Mouse (Mus musculus) heart, embryonic 13.5 days (tissue): ENCODE results near the gene Tmem109. TPM values are rescaled to one million over a fixed set of nuclear protein-coding genes. Genes with fewer than 3 reads are reported as not detected.

Source experiments
- ATAC-seq: fragments of 200-750 bp; cut with Nextera tagmentation; 2 replicates; pipeline ENCODE4 v1.8.0; 2017; ENCODE audit warnings: moderate TSS enrichment; ENCODE audit not compliant: insufficient number of reproducible peaks, low FRiP score, low TSS enrichment; ENCODE audit errors: extremely low read depth
- H3K27ac ChIP-seq: fragments of 300-500 bp; sonication (generic); replicated peaks from 2 replicates; pipeline ENCODE4 v1.5.1; 2015; ENCODE audit warnings: moderate library complexity, mild to moderate bottlenecking, inconsistent platforms
- H3K27me3 ChIP-seq: fragments of 300-500 bp; sonication (generic); replicated peaks from 2 replicates; pipeline ENCODE4 v1.6.1; 2015; ENCODE audit warnings: mild to moderate bottlenecking, inconsistent platforms
- H3K36me3 ChIP-seq: fragments of 300-500 bp; sonication (generic); 2 replicates; pipeline ENCODE4 v1.6.1; 2015; ENCODE audit warnings: mild to moderate bottlenecking, inconsistent platforms
- H3K4me1 ChIP-seq: fragments of 300-500 bp; sonication (generic); 2 replicates; pipeline ENCODE4 v1.6.1; 2015; ENCODE audit warnings: inconsistent platforms
- H3K4me2 ChIP-seq: fragments of 300-500 bp; sonication (generic); 2 replicates; pipeline ENCODE4 v1.6.1; 2015; ENCODE audit warnings: inconsistent platforms, mild to moderate bottlenecking, moderate library complexity
- H3K4me3 ChIP-seq: fragments of 300-500 bp; sonication (generic); 2 replicates; pipeline ENCODE4 v1.5.1; 2015; ENCODE audit warnings: moderate library complexity, mild to moderate bottlenecking, inconsistent platforms
- H3K9ac ChIP-seq: fragments of 300-500 bp; sonication (generic); 2 replicates; pipeline ENCODE4 v1.6.1; 2015; ENCODE audit warnings: inconsistent platforms, mild to moderate bottlenecking, moderate library complexity
- H3K9me3 ChIP-seq: fragments of 300-500 bp; sonication (generic); 2 replicates; pipeline ENCODE4 v1.6.1; 2016; ENCODE audit warnings: inconsistent platforms
- WGBS: fragments of 180-500 bp; shearing (Covaris S2); methylation state at CpG from one replicate; pipeline ENCODE4 v1.1.7; 2015; ENCODE audit warnings: mixed read lengths; 5-methylcytosine and 5-hydroxymethylcytosine counted together
- polyA plus RNA-seq: library from polyadenylated mRNA; unstranded; fragments of >200 nt; fragmentation: Nextera tagmentation; extraction: Ambion mirVana; gene quantifications from 2 replicates; pipeline ENCODE4 v1.2.1, GENCODE M21; 2015

The Tmem109 gene
- polyA plus RNA-seq, 1 experiment from 2014 or later: 84.7 TPM

DNA sequence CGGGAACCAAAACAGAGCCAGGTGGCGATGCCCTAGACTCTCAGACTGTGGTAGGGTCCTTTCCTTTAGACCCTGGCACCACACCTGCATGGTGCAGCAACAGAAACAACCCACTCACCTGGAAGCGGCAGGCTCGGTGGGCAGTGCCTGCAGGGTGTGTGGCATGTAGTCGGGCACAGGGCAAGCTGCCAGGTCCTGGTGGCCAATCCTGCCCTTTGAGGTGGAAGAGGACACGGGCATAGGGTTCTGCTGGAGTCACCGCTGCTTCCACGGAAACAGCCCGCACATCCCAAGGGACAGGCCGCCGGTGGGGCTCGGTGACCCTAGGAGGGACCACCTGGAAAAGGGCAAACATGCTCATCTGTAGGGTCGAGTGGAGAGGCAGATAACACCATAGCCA is 15.4 kb downstream of the Tmem109 start:
- Histone ChIP-seq H3K4me3 (no peak overlapping the region), H3K9me3 (no peaks in the 10 kb centered on the region), H3K27ac (no peak overlapping the region), H3K4me1 (peaks cover 24% of the 10 kb centered on the region), H3K9ac (no peak overlapping the region), H3K4me2 (no peak overlapping the region), H3K27me3 (no peaks in the 10 kb centered on the region), H3K36me3 (peaks cover 62% of the 10 kb centered on the region)
- no peak for ATAC-seq
- WGBS: 88% methylated on average over 13 of the region's 13 CpGs

DNA sequence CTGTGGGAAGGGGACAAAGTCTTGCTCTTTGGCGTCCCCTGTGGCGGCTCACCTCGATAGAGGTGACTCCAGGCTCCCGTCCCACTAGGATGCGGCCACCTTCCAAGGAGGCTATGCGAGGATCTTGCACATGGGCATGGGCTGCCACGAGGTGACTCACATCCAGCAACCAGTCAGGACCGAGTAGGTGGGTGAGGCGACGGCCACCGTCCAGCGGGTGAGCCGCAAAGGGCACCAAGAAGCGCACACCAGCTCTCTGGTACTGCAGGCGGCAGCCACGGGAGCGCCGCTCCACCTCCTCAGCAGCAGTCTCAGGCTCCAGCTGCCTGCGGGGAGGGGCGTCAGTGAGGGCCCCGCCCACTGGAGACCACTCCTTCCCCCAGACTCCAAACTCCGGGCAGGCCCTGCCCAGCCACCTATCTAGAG is 21.7 kb downstream of the Tmem109 start:
- Histone ChIP-seq H3K27ac (no peak overlapping the region), H3K36me3 (peaks cover 87% of the 10 kb centered on the region)

DNA sequence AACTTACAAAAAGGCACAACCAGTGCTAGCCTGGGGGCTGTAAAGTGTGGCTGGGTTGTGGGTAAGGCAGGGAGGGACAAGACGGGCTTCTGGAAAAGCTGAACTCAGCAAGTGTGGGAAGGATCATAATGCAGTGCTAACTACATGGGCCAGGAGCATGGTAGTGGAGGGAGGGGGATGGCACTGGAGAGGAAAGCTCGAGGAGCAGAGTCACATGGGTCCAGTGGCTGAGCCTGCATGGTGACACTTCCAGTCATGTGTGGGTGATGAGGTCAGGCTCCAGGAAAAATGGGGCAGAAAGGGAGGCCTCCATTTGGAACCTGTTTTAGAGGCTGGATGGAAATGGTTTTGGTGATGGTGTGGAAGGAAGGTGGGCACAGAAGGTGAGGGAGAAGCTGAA is 25.3 kb downstream of the Tmem109 start:
- H3K4me1 ChIP-seq: no peaks in the 10 kb centered on the region
- H3K9ac ChIP-seq: no peak overlapping the region
- H3K27ac ChIP-seq: no peak overlapping the region
- H3K4me2 ChIP-seq: no peak overlapping the region
- no peaks in the 10 kb centered on the region for H3K9me3 ChIP-seq
- no peak overlapping the region for H3K4me3 ChIP-seq
- H3K36me3 ChIP-seq: peaks cover 52% of the 10 kb centered on the region
- H3K27me3 ChIP-seq: no peaks in the 10 kb centered on the region
- WGBS: 42% methylated on average over 2 of the region's 2 CpGs
- peak; percentile 20; the same call in 1 of the 2 replicates for ATAC-seq

More for the DNA sequence above, 21.7 kb downstream of the Tmem109 start:
- ATAC-seq: no peak
- peak overlapping the region; percentile 28; the same call in 1 of the 2 replicates for H3K9ac ChIP-seq
- H3K27me3 ChIP-seq: no peaks in the 10 kb centered on the region
- no peaks in the 10 kb centered on the region for H3K9me3 ChIP-seq
- no peak overlapping the region for H3K4me3 ChIP-seq
- no peak overlapping the region for H3K4me2 ChIP-seq
- WGBS: 36% methylated on average over 22 of the region's 22 CpGs
- H3K4me1 ChIP-seq: no peaks in the 10 kb centered on the region

DNA sequence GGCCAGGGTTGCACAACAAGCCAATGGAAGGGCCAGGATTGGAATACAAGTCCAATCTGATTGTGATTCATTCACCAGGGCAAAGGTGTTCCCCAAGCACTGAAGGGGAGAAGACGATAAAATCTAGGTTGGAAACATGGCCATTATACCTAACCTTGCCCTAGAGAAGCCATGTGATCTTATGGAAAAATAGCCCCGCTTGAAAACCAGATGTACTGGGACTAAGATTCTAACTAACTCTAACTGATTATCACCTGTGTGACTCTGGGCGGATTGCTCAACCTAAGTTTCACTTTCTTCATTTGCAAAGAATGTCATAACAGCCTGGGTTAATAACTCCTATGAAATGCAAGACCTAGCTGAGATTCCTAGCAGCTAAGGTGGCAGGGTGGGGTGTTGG is 26.4 kb downstream of the Tmem109 start:
- 77% methylated on average over 3 of the region's 3 CpGs for WGBS

DNA sequence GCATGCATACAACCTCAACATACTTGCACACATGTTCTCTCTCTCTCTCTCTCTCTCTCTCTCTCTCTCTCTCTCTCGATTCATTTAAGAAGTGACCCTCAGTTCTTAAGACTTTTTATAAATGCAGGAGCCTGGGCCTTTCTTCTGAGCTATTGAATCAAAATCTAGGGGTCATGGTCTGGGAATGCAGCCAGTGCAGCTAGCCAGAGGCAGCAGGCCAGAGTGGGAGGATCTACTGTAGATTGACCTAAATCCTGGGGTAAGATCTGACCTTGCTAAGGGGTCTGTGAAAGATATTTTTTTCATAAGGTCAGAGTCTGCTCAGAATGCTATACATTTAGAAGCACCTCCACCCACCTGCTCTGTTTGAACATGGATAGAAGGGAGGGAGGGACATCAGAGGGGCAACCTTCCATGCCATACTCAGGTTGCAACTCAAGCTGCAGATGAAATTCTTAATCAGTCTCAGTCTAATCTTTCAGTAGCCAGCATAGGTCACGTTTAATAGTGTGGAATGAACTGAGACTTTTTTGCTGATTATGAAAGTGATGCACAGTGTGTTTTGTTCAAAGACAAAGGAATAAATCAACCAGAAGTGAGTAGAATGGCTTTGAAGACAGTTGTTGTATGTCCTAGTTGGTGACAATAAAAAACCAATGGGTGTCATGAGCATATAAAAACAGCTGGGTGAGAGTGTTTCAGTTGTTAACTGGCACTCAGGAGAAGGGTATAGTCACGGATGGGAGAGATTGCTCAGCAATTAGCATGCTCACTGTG is 34.3 kb downstream of the Tmem109 start:
- no peaks in the 10 kb centered on the region for H3K36me3 ChIP-seq
- no peak for ATAC-seq
- 38% methylated on average over 3 of the region's 3 CpGs for WGBS
- H3K4me2 ChIP-seq: no peak overlapping the region
- peaks cover 11% of the 10 kb centered on the region; the same call in 1 of the 2 replicates for H3K27me3 ChIP-seq
- H3K4me3 ChIP-seq: no peak overlapping the region
- no peaks in the 10 kb centered on the region for H3K9me3 ChIP-seq
- no peak overlapping the region; the same call in 1 of the 2 replicates for H3K9ac ChIP-seq
- H3K4me1 ChIP-seq: peaks cover 12% of the 10 kb centered on the region
- no peak overlapping the region for H3K27ac ChIP-seq

More for the DNA sequence above, 26.4 kb downstream of the Tmem109 start:
- no peaks in the 10 kb centered on the region for H3K4me1 ChIP-seq
- no peak overlapping the region for H3K9ac ChIP-seq
- no peaks in the 10 kb centered on the region for H3K27me3 ChIP-seq
- no peak for ATAC-seq
- H3K4me2 ChIP-seq: no peak overlapping the region
- peaks cover 41% of the 10 kb centered on the region for H3K36me3 ChIP-seq
- no peak overlapping the region for H3K27ac ChIP-seq
- H3K4me3 ChIP-seq: no peak overlapping the region
- H3K9me3 ChIP-seq: no peaks in the 10 kb centered on the region

DNA sequence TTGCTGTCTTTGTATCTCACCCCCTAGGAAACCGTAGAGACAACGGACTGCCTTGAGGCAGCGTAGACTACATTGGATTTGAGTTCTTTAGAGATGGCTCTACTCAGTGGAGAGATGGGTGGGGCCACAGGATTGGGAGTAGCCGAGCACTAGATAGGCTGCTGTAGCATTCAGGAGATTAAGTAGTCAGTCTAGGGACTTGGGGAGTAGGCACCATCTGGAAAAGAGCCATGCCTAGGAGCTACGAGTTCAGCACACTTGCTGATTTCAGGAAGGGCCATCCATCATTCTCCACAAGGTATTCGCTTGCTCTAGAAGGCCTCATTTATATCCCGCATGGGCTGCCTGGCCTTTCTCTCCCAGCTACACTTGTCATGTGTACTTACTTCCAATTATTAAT is 35.7 kb downstream of the Tmem109 start:
- Histone ChIP-seq H3K27me3 (peaks cover 11% of the 10 kb centered on the region; the same call in 1 of the 2 replicates), H3K9ac (no peak overlapping the region), H3K4me1 (peaks cover 16% of the 10 kb centered on the region), H3K4me2 (no peak overlapping the region), H3K4me3 (no peak overlapping the region), H3K36me3 (no peaks in the 10 kb centered on the region), H3K27ac (no peak overlapping the region), H3K9me3 (no peaks in the 10 kb centered on the region)
- WGBS: 64% methylated on average over 7 of the region's 7 CpGs
- no peak for ATAC-seq

DNA sequence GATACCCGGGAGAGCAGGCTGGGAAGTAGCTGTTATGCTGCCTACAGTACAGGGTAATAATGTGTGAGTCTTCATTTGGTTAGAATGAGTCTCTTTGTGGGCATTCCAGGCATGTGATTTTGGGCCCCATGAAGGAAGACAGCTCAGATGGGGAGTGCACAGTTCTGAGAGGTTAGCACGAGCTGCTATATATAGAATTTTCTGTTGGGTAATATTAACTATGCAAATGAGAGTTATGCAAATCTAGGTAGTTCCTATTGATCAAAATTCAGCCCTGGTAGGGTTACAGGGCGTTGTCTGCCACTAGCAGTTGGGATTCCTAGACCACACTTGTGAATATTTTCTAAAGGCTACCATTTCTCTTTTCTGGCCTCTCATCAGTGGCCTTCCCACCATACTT is 36.3 kb downstream of the Tmem109 start:
- Histone ChIP-seq H3K9ac (no peak overlapping the region), H3K36me3 (no peaks in the 10 kb centered on the region), H3K4me1 (peaks cover 16% of the 10 kb centered on the region), H3K4me2 (no peak overlapping the region), H3K4me3 (no peak overlapping the region), H3K9me3 (no peaks in the 10 kb centered on the region), H3K27me3 (peaks cover 11% of the 10 kb centered on the region; the same call in 1 of the 2 replicates), H3K27ac (no peak overlapping the region)
- WGBS: 73% methylated on average over 3 of the region's 3 CpGs
- ATAC-seq: no peak

DNA sequence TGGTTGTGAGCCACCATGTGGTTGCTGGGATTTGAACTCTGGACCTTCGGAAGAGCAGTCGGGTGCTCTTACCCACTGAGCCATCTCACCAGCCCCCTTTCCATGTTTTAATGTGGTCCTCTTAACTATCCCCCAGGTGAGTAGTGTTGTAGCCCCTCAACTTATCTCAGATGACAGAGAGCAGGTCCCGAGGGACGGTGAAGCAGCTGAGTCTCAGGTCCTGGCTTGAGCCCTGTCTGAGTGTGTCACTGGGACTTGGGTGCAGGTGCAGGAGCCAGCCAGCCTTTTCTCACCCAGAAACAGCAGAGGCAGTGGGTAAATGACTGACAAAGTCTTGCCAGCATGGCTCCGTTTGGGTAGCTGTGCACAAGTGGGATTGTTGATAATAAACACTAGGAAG is 37.6 kb downstream of the Tmem109 start:
- H3K27me3 ChIP-seq: peaks cover 11% of the 10 kb centered on the region; the same call in 1 of the 2 replicates
- H3K4me3 ChIP-seq: no peak overlapping the region
- peaks cover 16% of the 10 kb centered on the region for H3K4me1 ChIP-seq
- no peaks in the 10 kb centered on the region for H3K36me3 ChIP-seq
- no peak overlapping the region for H3K9ac ChIP-seq
- no peak for ATAC-seq
- H3K9me3 ChIP-seq: no peaks in the 10 kb centered on the region
- 76% methylated on average over 5 of the region's 5 CpGs for WGBS
- no peak overlapping the region for H3K27ac ChIP-seq
- no peak overlapping the region for H3K4me2 ChIP-seq

DNA sequence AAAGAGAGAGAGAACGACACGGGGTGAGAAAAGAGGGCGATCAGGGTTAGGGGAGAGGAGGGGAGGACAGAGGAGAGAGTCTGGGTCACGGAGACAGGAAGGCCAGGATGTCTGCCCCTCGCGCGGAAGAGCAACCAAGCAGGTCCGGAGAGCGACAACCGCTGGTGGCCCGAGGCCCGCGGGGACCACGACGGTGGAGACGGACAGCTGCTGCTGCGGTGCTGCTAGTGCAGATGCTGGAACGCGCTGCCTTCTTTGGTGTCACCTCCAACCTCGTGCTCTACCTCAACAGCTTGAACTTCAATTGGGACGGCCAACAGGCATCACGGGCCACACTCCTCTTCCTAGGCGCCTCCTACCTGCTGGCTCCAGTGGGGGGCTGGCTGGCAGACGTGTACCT is 38.9 kb downstream of the Tmem109 start:
- Histone ChIP-seq H3K27ac (no peak overlapping the region), H3K9ac (no peak overlapping the region), H3K9me3 (no peaks in the 10 kb centered on the region), H3K36me3 (no peaks in the 10 kb centered on the region), H3K27me3 (peaks cover 11% of the 10 kb centered on the region; the same call in 1 of the 2 replicates), H3K4me1 (peaks cover 16% of the 10 kb centered on the region), H3K4me2 (peak overlapping the region; percentile 40), H3K4me3 (peak overlapping the region; percentile 22; the same call in 1 of the 2 replicates)
- ATAC-seq: no peak
- 38% methylated on average over 24 of the region's 24 CpGs for WGBS

DNA sequence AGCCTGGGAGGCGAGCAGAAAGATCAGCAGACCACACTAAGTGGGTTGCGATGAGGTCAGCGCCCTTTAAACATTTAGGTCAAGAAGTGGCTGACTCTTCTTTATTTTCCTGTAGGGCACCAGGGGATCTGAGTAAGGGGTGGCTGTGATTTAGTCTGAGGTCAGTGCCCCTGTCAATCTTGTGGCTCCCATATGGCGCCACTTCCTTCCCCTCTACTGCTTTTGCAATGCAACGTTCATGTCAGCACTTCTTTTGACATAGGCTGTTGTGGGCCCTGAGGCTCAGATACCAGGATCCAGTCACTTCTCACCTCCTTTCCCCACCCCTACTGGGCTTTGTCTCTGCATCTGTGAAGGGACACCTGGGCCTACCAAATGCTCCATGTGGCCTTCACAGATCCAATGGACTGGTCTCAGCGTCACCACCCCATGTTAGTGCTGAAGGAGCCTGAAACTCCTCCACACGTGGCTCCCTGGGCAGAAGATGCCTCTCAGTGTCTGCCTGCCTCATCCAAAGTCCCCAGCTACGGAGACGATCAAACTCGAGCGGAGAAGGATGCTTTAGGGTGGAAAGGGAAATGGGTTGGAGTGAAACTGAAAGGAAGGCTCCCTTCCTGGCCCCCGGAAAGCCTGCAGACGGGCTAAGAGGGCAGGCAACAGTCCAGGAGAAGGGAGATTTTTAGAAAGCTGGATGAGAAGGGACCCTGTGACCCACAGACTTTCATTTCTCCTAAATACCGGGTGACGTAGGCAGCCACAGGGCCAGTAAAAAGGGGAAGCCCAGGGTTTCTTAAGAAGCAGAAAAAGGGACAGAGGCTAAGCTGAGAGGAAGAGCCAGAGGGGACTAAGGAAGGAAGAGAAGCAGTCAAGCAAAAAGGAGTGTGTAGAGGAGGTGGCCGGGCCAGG is 39.8 kb downstream of the Tmem109 start:
- ATAC-seq: no peak
- Histone ChIP-seq H3K9me3 (no peaks in the 10 kb centered on the region), H3K36me3 (no peaks in the 10 kb centered on the region), H3K27ac (no peak overlapping the region), H3K4me2 (peak overlapping the region; percentile 40; the same call in 1 of the 2 replicates), H3K9ac (0 out of 2 replicates have a peak overlapping the region, but pooled peaks have one; percentile 28), H3K4me3 (no peak overlapping the region), H3K27me3 (peaks cover 11% of the 10 kb centered on the region; the same call in 1 of the 2 replicates), H3K4me1 (peaks cover 15% of the 10 kb centered on the region)
- WGBS: 45% methylated on average over 16 of the region's 16 CpGs
